ENCODE assay signal across 9 mouse cellular contexts in genomic region chr17:44677782-44678181, GRCm38 (mm10).
A peak's percentile ranks its signal among the peaks of the same experiment; 100 is the strongest.
DNase-seq lines count a peak whose midpoint lies in the region; ATAC-seq and TF ChIP-seq lines count a peak whose summit lies in the region.
"Had no signal": no experiment of that assay in that cellular context is flagged by ENCODE, and none has a peak within 500 bp of the region (broad histone marks: within the 10 kb centered on the region; RNA-seq: fewer than 3 reads in every experiment).

No protein-coding gene starts in this region.

- peak overlapping the region; percentile 55; the same call in 1 of the 2 replicates for H3K27ac ChIP-seq in layer of hippocampus, adult 2 months
- no peak overlapping the region for H3K27ac ChIP-seq in embryonic facial prominence, embryonic 11.5 days (replicated peaks; ENCODE audit: low read depth, low read length)
- no peak overlapping the region for H3K27ac ChIP-seq in intestine, embryonic 16.5 days (ENCODE audit: low read length)
- no peak overlapping the region for H3K27ac ChIP-seq in forebrain, postnatal 0 days (ENCODE audit: low read depth, low read length)
- H3K27ac ChIP-seq: heart, embryonic 13.5 days had no signal

- no peak overlapping the region for H3K4me2 ChIP-seq in embryonic facial prominence, embryonic 11.5 days (ENCODE audit: low read depth, low read length)
- no peak overlapping the region for H3K4me2 ChIP-seq in intestine, embryonic 16.5 days (ENCODE audit: low read depth, low read length)
- H3K4me2 ChIP-seq in forebrain, postnatal 0 days (ENCODE audit: low read depth), result no peak overlapping the region
- H3K4me2 ChIP-seq: heart, embryonic 13.5 days had no signal

- no peaks in the 10 kb centered on the region for H3K27me3 ChIP-seq in embryonic facial prominence, embryonic 11.5 days (ENCODE audit: control insufficient read depth, insufficient read depth, low read length)
- no peaks in the 10 kb centered on the region for H3K27me3 ChIP-seq in intestine, embryonic 16.5 days (replicated peaks; ENCODE audit: control insufficient read depth, insufficient read depth, low read length)
- no peaks in the 10 kb centered on the region for H3K27me3 ChIP-seq in forebrain, postnatal 0 days (ENCODE audit: insufficient read depth, low read length)

- no peak overlapping the region for H3K4me3 ChIP-seq in layer of hippocampus, adult 2 months
- H3K4me3 ChIP-seq in embryonic facial prominence, embryonic 11.5 days (ENCODE audit: low read depth, low read length), result no peak overlapping the region
- H3K4me3 ChIP-seq in intestine, embryonic 16.5 days (ENCODE audit: low read length), result no peak overlapping the region
- H3K4me3 ChIP-seq in forebrain, postnatal 0 days (ENCODE audit: low read depth, low read length), result no peak overlapping the region
- H3K4me3 ChIP-seq: heart, embryonic 13.5 days had no signal

- H3K36me3 ChIP-seq in embryonic facial prominence, embryonic 11.5 days (replicated peaks; ENCODE audit: control insufficient read depth, insufficient read depth, low read depth, low read length), result no peaks in the 10 kb centered on the region
- H3K36me3 ChIP-seq in intestine, embryonic 16.5 days (ENCODE audit: control insufficient read depth, insufficient read depth, low read length), result no peaks in the 10 kb centered on the region
- no peaks in the 10 kb centered on the region for H3K36me3 ChIP-seq in forebrain, postnatal 0 days (ENCODE audit: insufficient read depth)
- H3K36me3 ChIP-seq: heart, embryonic 13.5 days had no signal

- DNase-seq in layer of hippocampus, adult 2 months (ENCODE audit: low spot score in 2 of 2), result no peak
- no peak for DNase-seq in layer of hippocampus, postnatal 14 days (ENCODE audit: low spot score in 2 of 2)
- peak; percentile 60 to 77 for DNase-seq in adrenal gland, adult (ENCODE audit: inconsistent age in 2 of 2, low spot score in 1 of 2)
- peak; percentile 15 for DNase-seq in embryonic facial prominence, embryonic 11.5 days (ENCODE audit: low spot score)
- peak; percentile 29 for DNase-seq in kidney, postnatal 14 days
- DNase-seq in forebrain, postnatal 0 days, result no peak
- DNase-seq: lung, postnatal 14 days had no signal

- 66% methylated on average over 7 of the region's 7 CpGs for WGBS in embryonic facial prominence, embryonic 11.5 days
- 68% methylated on average over 7 of the region's 7 CpGs for WGBS in intestine, embryonic 16.5 days
- 51% methylated on average over 7 of the region's 7 CpGs for WGBS in forebrain, postnatal 0 days

- TF ChIP-seq CTCF in layer of hippocampus, adult 2 months (conservative IDR thresholded peaks at IDR 0.05), result no peak
- TF ChIP-seq CTCF in forebrain, postnatal 0 days (IDR thresholded peaks at IDR 0.05; ENCODE audit: low read depth), result no peak

- no peak for ATAC-seq in embryonic facial prominence, embryonic 11.5 days (replicated peaks; ENCODE audit: insufficient number of reproducible peaks, low FRiP score, low TSS enrichment, low read depth)
- ATAC-seq in intestine, embryonic 16.5 days, result no peak
- ATAC-seq in forebrain, postnatal 0 days, result no peak

- H3K4me1 ChIP-seq in embryonic facial prominence, embryonic 11.5 days (ENCODE audit: control insufficient read depth, insufficient read depth, low read length), result no peaks in the 10 kb centered on the region
- no peaks in the 10 kb centered on the region for H3K4me1 ChIP-seq in intestine, embryonic 16.5 days (ENCODE audit: control insufficient read depth, insufficient read depth, low read length)
- no peaks in the 10 kb centered on the region for H3K4me1 ChIP-seq in forebrain, postnatal 0 days (ENCODE audit: insufficient read depth)

- H3K9me3 ChIP-seq in embryonic facial prominence, embryonic 11.5 days (replicated peaks; ENCODE audit: control insufficient read depth, low read length), result no peaks in the 10 kb centered on the region
- no peaks in the 10 kb centered on the region for H3K9me3 ChIP-seq in intestine, embryonic 16.5 days (ENCODE audit: control insufficient read depth, low read length)
- H3K9me3 ChIP-seq in forebrain, postnatal 0 days (ENCODE audit: low read length), result no peaks in the 10 kb centered on the region

- no peak overlapping the region for H3K9ac ChIP-seq in embryonic facial prominence, embryonic 11.5 days (replicated peaks; ENCODE audit: low read length)
- H3K9ac ChIP-seq in intestine, embryonic 16.5 days (ENCODE audit: low read depth, low read length), result no peak overlapping the region
- H3K9ac ChIP-seq in forebrain, postnatal 0 days, result no peak overlapping the region
- H3K9ac ChIP-seq: heart, embryonic 13.5 days had no signal

Comparison
In these comparisons a context has a peak if more than half of its experiments do, and no peak if none do; other contexts are left out.
1. DNase-seq: peak in adrenal gland, adult (2 of 2), embryonic facial prominence, embryonic 11.5 days (single experiment) and kidney, postnatal 14 days (single experiment); none in layer of hippocampus, adult 2 months (0 of 2), layer of hippocampus, postnatal 14 days (0 of 2) and forebrain, postnatal 0 days (single experiment).